Mouse (Mus musculus) 416B (cell line): ENCODE results near the gene Ell2.

Source experiments
- DNase-seq: peaks from one replicate; pipeline ENCODE4 v3.0.0; 2011; ENCODE audit warnings: low read depth

Gene Ell2

DNA sequence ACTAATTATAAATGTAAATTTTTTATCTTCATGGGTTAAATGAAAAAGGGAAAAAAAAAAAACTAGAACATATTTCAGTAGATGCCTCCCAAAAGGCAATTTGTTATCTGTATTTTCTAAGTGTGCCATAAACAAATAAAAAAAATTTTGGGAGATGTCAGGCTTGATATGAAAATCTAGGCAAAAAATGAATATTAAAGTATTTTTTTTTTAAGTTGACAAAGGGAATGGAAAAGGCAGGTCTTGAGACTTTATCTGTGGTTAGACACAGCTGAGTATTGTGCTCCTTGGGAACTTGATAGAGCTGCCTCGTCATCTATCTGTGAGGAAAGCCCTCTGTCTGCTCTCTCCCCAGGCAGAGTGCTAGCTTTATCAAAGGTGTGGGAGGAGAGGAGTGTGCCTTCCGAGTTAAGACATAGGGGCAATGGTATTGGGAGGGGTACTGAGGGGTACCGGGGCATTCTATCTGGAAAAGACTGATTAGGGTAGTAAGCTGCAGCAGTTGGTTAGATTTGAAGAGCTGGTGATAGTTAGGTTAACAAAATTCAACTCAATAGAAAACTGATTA is 27.1 kb downstream of the Ell2 start:
- peak; percentile 44 for DNase-seq

DNA sequence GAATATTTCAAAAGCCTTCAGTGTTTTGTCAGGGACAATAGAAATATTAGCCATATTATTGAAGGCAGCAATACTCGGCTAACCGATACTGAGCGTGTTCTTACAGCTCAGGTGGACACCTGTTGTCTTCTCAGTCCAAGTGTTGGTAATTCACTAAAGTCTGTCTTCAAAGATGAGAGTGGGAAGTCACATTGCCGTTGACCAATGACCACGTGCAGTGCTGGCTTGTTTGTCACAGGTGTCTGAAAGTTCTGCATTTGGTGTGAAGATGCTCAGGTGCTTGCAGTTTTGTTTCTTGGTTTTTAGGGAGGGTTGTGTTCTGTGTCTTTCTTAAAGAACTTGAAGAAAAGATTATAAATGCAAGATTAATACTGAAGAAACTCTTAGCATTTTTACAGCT is 27.7 kb downstream of the Ell2 start:
- DNase-seq: no peak

DNA sequence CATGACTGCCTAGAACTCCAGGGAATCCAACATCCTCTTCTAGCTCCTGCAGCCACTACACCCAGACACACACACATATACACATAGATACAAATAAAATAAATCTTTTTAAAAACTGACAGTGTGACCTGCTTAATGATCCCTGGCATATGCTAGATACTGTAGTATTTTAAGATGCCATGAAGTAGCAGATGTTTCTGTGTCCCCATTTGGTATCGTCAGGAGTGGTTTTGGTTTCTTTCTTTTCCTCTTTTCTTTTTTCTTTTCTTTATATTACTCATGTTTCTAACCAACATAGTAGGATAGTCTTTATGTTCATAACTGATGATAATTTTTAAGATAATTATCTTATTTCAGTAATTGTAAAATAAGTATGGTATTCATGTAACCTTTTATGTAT is 29.0 kb downstream of the Ell2 start:
- no peak for DNase-seq

DNA sequence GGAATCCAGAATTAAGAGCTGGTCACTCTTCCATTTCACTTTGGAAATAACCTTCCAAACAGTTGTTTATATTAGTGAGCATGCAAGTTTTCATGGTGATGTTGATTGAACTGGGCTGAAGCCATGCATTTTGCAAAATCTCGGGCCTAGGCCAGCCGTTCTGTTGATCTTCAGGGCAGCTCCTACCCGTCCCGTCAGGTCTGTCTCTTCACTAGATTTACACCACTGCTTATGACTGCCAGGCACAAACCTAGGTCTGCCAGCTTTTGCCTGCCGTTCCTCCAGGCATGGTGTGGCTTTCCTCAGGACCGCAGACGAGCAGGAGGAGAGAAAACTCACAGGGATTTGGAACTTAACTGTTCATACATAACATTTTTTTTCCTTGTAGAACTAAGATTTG is 31.4 kb downstream of the Ell2 start:
- DNase-seq: no peak

GRCm38 (mm10) chr13:75738536-75738935 is 32.0 kb downstream of the Ell2 start:
- peak; percentile 73 for DNase-seq

DNA sequence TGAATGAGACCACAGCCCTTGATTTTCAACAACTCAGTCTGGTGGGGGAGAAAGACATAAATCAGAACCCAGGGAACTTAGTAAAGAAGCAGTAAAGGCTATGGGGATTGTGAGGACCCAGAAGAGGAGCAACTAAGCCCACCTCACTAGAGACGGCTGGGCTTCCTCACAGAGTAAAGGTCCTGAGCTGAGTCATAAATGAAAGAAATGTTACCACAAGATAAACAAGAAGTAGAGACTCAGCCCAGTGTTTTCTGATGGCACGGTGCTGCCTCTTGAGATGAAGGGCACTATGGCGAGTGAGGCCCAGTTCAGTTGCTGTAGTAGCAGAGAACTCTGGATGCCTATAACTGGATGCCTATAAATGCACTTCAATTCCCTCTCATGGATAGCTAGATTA is 32.4 kb downstream of the Ell2 start:
- peak; percentile 68 for DNase-seq

DNA sequence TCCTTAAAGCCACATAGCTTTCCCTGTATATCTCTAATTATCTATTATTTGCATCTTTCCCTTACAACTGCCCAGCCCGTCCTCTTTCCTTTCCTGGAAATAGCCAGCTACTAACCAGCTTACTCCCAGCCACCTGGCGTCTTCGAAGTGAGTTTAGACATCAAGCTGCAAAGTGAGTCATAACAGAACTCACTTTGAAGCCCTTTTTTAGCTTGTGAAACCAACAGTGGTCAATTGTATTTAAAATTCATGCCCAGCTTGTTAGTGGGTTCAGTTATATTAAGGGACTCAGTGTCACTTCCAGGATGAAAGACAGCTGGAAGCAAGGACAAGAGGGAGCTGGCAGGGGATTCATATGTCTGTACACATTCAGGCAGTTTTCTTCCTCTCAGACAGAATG is 33.5 kb downstream of the Ell2 start:
- peak; percentile 56 for DNase-seq

GRCm38 (mm10) chr13:75741119-75741518 is 34.6 kb downstream of the Ell2 start:
- no peak for DNase-seq

DNA sequence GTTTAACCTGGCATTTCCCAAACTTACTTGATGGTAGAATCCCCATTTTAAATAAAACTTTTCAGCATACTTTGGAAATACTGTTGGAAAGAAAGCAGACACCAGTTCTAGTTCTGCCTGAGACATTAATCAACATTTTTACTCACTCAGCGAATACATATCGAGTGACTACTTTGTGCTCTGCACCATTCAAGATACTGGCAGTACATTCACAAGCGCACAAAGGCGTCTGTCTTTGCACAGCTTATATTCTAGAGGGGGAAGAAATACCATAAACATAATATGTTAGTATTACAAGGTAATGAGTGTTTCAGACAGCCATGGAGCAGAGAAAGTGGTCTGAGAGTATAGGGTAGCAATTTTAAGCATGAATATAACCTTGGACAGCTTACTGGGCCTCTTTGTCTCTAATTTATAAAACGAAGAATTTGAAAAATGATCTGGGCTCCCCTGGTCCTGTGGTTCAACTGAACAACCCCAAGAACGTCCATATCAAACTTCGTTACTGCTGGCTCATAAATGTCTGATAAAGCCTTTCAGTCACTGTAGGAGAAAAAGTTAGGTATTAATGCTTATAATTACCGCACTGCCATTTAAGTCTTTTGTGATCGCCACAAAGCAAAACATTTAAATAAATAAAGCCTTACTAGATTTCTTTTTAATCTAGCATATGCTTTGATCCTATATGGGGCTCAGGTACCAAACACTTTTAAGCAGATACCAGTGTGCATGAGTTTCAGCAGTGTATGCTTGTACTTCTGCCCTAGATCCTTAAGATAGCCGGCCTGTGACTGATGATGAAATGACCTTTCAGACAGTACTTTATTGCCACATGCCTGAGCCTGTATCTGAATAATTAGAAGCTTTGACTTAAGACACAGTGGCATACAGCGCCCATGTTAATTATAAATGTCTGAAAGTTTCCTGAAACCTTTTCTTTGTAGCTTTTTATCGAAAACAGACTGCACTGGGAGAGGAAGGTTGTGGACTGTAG is 35.5 kb downstream of the Ell2 start:
- peak; percentile 58 for DNase-seq

- no peak for DNase-seq
These were observed 36.4 kb downstream of the Ell2 start for GRCm38 (mm10) chr13:75742970-75743369.

- no peak for DNase-seq
These were observed 37.5 kb downstream of the Ell2 start for GRCm38 (mm10) chr13:75744065-75744464.

GRCm38 (mm10) chr13:75745328-75745727 is 38.8 kb downstream of the Ell2 start:
- no peak for DNase-seq

DNA sequence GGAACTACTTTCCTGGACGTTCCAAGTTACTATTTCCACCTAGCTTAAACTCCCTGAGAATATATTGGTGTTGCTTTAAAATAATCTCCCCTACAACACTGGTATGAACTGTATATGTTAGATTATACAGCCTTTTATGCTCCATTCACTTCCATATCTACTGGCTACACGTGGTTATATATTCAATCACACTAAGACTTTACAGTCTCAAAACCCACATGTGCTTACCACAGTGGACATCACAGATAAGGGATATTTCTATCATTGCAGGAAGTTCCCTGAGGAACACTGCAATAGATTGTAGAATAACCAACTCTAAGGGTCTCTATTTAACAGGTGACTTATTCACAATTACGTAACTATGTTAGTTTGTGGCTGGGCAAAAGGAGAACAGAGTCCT is 40.7 kb downstream of the Ell2 start:
- no peak for DNase-seq

GRCm38 (mm10) chr13:75748685-75749084 is 42.1 kb downstream of the Ell2 start:
- no peak for DNase-seq

DNA sequence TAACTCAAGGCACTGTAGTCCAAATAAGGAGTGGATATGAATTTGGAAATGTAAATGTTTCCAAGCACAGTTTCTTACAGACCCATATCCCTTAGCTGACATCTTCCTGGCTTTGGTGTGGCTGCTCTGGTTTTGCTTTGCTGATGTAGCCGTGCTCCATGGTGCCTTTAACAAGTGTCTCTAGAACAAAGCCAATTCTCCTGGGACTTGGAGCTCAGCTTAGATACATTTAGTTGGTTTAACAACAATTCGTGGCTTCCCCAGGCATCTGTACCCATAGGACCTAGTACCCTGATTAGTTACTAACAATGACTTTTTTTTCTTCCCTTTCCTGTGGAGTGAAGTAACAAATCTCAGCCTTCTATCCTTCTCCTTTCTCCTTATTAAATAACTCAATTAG is 44.2 kb downstream of the Ell2 start:
- DNase-seq: no peak

DNA sequence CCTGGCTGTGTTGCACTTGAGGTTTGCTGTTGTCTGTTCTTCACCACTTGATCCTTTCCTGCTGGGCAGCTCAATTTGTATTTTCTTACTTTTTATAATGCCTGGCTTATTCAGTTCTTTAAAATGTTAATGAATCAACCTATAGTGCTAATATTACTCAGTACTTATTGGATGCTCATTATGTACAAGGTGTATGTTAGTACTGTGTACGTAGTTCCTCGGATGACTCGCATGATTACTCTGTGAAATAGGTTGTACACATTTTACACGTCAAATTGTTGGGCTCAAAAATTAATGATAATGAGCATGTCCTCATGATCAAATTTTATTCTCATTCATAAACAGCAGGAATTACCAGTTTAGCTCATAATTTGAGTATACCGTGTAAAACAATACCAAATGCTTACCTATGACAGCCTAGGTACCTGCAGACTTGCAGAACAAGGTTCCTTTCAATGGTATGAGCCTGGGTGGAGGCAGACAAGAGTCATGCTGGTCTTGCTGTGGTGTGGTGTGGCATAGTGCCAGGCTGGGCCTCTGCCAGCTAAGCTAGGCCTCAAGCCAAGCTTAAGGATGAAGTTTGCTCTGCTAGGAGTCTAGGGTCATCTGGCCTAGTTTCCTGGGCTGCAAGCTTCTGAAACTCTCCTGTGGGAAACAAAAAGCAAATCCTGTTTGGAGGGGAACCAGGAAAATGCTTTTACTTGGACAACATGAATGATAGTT is 45.8 kb downstream of the Ell2 start:
- DNase-seq: peak; percentile 94

DNA sequence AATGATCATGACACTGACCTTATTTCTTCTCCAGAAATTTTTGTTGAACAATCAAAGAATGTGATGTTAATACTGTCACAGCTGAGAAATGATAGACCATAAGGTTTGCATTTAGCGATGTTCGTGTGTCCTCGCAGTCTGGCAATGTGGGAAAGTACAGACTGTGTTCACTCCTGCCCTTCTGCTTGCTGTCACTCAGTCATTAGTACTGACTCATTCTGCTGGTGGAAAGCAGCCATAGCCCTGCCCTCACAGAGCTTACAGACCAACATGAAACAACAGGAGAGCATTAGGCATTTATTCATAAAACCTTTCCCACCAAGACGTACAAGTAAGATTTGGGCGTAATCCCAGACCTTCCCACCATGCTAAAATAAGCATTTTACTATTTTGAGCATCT is 47.8 kb downstream of the Ell2 start:
- DNase-seq: no peak

GRCm38 (mm10) chr13:75760859-75761548 is 54.4 kb downstream of the Ell2 start:
- DNase-seq: no peak

DNA sequence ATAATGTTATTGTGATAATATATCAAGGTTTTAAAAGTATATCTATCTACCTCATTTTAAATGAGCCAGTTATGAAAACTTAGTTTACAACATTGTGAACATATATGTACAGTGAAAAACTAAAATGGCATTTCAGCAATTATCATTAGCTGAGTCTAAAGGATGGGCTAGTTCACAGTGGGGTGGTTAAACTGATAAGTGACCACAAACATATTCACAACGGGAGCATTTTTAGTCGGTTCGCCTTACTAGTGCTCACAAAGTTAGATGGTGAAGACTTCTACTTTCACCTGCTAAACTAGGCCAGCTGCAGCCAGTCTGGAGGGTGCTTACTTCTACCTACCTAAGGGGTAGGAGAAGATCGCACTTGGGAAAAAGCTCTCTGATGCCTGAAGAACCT is 56.2 kb downstream of the Ell2 start:
- DNase-seq: no peak

DNA sequence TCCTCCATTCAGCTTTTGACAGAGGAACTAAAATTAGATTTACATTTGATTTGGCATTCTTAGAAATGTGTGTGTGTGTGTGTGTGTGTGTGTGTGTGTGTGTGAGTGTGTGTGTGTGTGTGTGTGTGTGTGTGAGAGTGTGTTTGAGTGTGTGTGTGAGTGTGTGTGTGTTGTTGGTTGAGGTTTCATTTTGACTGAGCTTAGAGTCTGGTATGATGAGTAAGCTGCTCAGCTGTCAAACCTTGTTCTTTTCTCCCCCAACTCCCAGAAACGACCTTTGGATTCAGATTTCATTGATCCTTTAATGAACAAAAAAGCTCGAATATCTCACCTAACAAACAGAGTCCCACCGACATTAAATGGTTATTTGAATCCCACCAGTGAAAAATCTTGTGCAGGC is 56.7 kb downstream of the Ell2 start:
- no peak for DNase-seq

GRCm38 (mm10) chr13:75765742-75766141 is 59.2 kb downstream of the Ell2 start:
- DNase-seq: no peak

DNA sequence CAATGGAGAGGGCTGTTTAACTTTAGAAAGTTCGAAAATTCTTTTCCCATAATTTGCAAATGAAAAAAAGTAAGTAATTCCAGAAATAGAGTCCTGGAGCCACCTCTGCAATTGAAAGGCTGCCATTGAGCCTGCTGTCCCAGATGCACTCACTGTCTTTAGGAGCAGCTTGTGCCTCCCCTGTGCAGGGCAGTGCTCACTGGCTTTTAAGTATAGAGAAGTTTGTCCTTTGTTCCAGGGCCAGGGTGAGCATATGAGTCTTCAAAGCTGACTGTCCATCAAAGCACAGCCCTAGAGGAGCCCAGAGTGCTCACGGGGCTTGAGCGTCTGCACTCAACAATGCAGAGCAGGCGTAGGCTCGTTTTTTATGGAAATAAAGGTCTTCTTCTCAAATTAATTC is 59.7 kb downstream of the Ell2 start:
- no peak for DNase-seq
